Mouse (Mus musculus) E14TG2a.4 (cell line): Measurements from ENCODE around the gene Chtf18.

Source experiments
- H3K27me3 ChIP-seq: 2 replicates; pipeline ENCODE4 v1.6.1; 2014; ENCODE audit warnings: low read length, control low read depth; ENCODE audit not compliant: insufficient read depth
- H3K36me3 ChIP-seq: 2 replicates; pipeline ENCODE4 v1.6.1; 2014; ENCODE audit warnings: low read length, control low read depth; ENCODE audit not compliant: insufficient read depth
- H3K4me1 ChIP-seq: replicated peaks from 2 replicates; pipeline ENCODE4 v1.6.1; 2014; ENCODE audit warnings: low read depth, low read length, control low read depth
- H3K4me3 ChIP-seq: replicated peaks from 2 replicates; pipeline ENCODE4 v1.5.1; 2014; ENCODE audit warnings: mild to moderate bottlenecking, low read length
- H3K9me3 ChIP-seq: 2 replicates; pipeline ENCODE4 v1.6.1; 2014; ENCODE audit warnings: low read length, control low read depth
- CTCF ChIP-seq: conservative IDR thresholded peaks from 2 replicates; pipeline ENCODE4 v1.5.1; 2014; ENCODE audit warnings: low read length
- NANOG ChIP-seq: IDR thresholded peaks from 2 replicates; pipeline ENCODE4 v1.6.1; 2014; ENCODE audit warnings: borderline replicate concordance, low read length, mixed read lengths
- POU5F1 ChIP-seq: IDR thresholded peaks from 2 replicates; pipeline ENCODE4 v1.6.1; 2014; ENCODE audit warnings: low read length, borderline replicate concordance

Chtf18 gene

GRCm38 (mm10) chr17:25723919-25724318 lies 3.3 kb downstream of the Chtf18 start:
- H3K9me3 ChIP-seq = no peaks in the 10 kb centered on the region
- H3K36me3 ChIP-seq = peaks cover 84% of the 10 kb centered on the region
- H3K27me3 ChIP-seq = no peaks in the 10 kb centered on the region
- TF ChIP-seq CTCF = peak; percentile 59
- TF ChIP-seq POU5F1 = no peak
- peak overlapping the region; percentile 68 for H3K4me3 ChIP-seq
- peaks cover 82% of the 10 kb centered on the region for H3K4me1 ChIP-seq

- Histone ChIP-seq H3K36me3 (peaks cover 84% of the 10 kb centered on the region), H3K27me3 (no peaks in the 10 kb centered on the region), H3K9me3 (no peaks in the 10 kb centered on the region), H3K4me3 (peak overlapping the region; percentile 68), H3K4me1 (peaks cover 82% of the 10 kb centered on the region)
- no peak for TF ChIP-seq POU5F1
- TF ChIP-seq CTCF = no peak
- no peak for TF ChIP-seq NANOG
Measured at GRCm38 (mm10) chr17:25723470-25723869, 3.7 kb downstream of the Chtf18 start.

- Histone ChIP-seq H3K36me3 (peaks cover 89% of the 10 kb centered on the region), H3K27me3 (peaks cover 5% of the 10 kb centered on the region; the same call in 1 of the 2 replicates), H3K4me3 (no peak overlapping the region), H3K9me3 (no peaks in the 10 kb centered on the region), H3K4me1 (peaks cover 87% of the 10 kb centered on the region)
- TF ChIP-seq POU5F1 = no peak
- TF ChIP-seq NANOG = no peak
- TF ChIP-seq CTCF = no peak
Measured at GRCm38 (mm10) chr17:25721476-25721875, 5.7 kb downstream of the Chtf18 start.

GRCm38 (mm10) chr17:25717691-25718090 lies 9.5 kb downstream of the Chtf18 start:
- Histone ChIP-seq H3K9me3 (0 out of 2 replicates have a peak, but pooled peaks cover 3% of the 10 kb centered on the region), H3K36me3 (peaks cover 51% of the 10 kb centered on the region), H3K4me3 (peak overlapping the region; percentile 72), H3K27me3 (peaks cover 15% of the 10 kb centered on the region), H3K4me1 (peaks cover 77% of the 10 kb centered on the region)
- TF ChIP-seq CTCF (no peak), NANOG (no peak), POU5F1 (no peak)

- TF ChIP-seq POU5F1 = no peak
- no peak for TF ChIP-seq NANOG
- TF ChIP-seq CTCF = no peak
- peaks cover 15% of the 10 kb centered on the region for H3K27me3 ChIP-seq
- H3K9me3 ChIP-seq = 0 out of 2 replicates have a peak, but pooled peaks cover 3% of the 10 kb centered on the region
- H3K4me1 ChIP-seq = peaks cover 69% of the 10 kb centered on the region
- peak within 1 kb of the TSS; percentile 72 for H3K4me3 ChIP-seq
- H3K36me3 ChIP-seq = peaks cover 44% of the 10 kb centered on the region
Measured at GRCm38 (mm10) chr17:25716711-25717637, 10.2 kb downstream of the Chtf18 start, which contains the start of gene Gng13. TSS of gene Gng13 (plus strand) at chr17:25717171.

- Histone ChIP-seq H3K9me3 (0 out of 2 replicates have a peak, but pooled peaks cover 3% of the 10 kb centered on the region), H3K4me1 (peaks cover 61% of the 10 kb centered on the region), H3K36me3 (peaks cover 35% of the 10 kb centered on the region), H3K4me3 (peak overlapping the region; percentile 72; the same call in 1 of the 2 replicates), H3K27me3 (peaks cover 15% of the 10 kb centered on the region)
- TF ChIP-seq NANOG (no peak), POU5F1 (no peak), CTCF (no peak)
Measured at GRCm38 (mm10) chr17:25716130-25716529, 11.1 kb downstream of the Chtf18 start.

- peaks cover 30% of the 10 kb centered on the region for H3K36me3 ChIP-seq
- 0 out of 2 replicates have a peak overlapping the region, but pooled peaks have one; percentile 72 for H3K4me3 ChIP-seq
- peaks cover 15% of the 10 kb centered on the region for H3K27me3 ChIP-seq
- H3K9me3 ChIP-seq = 0 out of 2 replicates have a peak, but pooled peaks cover 3% of the 10 kb centered on the region
- TF ChIP-seq POU5F1 (no peak), NANOG (no peak), CTCF (no peak)
- peaks cover 58% of the 10 kb centered on the region for H3K4me1 ChIP-seq
Measured at GRCm38 (mm10) chr17:25715627-25716026, 11.6 kb downstream of the Chtf18 start.

- H3K4me1 ChIP-seq = peaks cover 23% of the 10 kb centered on the region
- 0 out of 2 replicates have a peak, but pooled peaks cover 3% of the 10 kb centered on the region for H3K9me3 ChIP-seq
- peaks cover 11% of the 10 kb centered on the region for H3K27me3 ChIP-seq
- TF ChIP-seq NANOG (no peak), POU5F1 (no peak), CTCF (no peak)
- H3K36me3 ChIP-seq = no peaks in the 10 kb centered on the region
- H3K4me3 ChIP-seq = no peak overlapping the region
Measured at GRCm38 (mm10) chr17:25711136-25711535, 16.1 kb downstream of the Chtf18 start.
